Mouse (Mus musculus) CH12.LX (cell line): ENCODE data around the gene Nrxn3.

Experiments
- CHD2 ChIP-seq: IDR thresholded peaks from 2 replicates; pipeline ENCODE4 v1.6.1; 2011; ENCODE audit warnings: low read length, improper control_type of control experiment
- CTCF ChIP-seq, 2 experiments: IDR thresholded peaks in 1 of 2; conservative IDR thresholded peaks in 1 of 2; 2 replicates each; pipeline ENCODE4 v1.5.1; 2011 to 2012; ENCODE audit warnings: low read depth in 2 of 2, low read length in 2 of 2, improper control_type of control experiment in 1 of 2, inconsistent platforms in 1 of 2, mild to moderate bottlenecking in 1 of 2, moderate library complexity in 1 of 2
- E2F4 ChIP-seq: IDR thresholded peaks from 2 replicates; pipeline ENCODE4 v1.6.1; 2011; ENCODE audit warnings: low read depth, low read length, improper control_type of control experiment; ENCODE audit not compliant: insufficient replicate concordance
- EP300 ChIP-seq: IDR thresholded peaks from 2 replicates; pipeline ENCODE4 v1.6.1; 2011; ENCODE audit warnings: low read length, improper control_type of control experiment
- ETS1 ChIP-seq: conservative IDR thresholded peaks from 2 replicates; pipeline ENCODE4 v1.6.1; 2012; ENCODE audit warnings: low read depth, mild to moderate bottlenecking, inconsistent platforms, low read length, improper control_type of control experiment, moderate library complexity
- GABPA ChIP-seq: IDR thresholded peaks from 2 replicates; pipeline ENCODE4 v1.6.1; 2012; ENCODE audit warnings: low read depth, low read length, improper control_type of control experiment, inconsistent platforms; ENCODE audit not compliant: insufficient replicate concordance
- HCFC1 ChIP-seq: IDR thresholded peaks from 2 replicates; pipeline ENCODE4 v1.6.1; 2012; ENCODE audit warnings: low read depth, mild to moderate bottlenecking, inconsistent platforms, low read length, improper control_type of control experiment
- MAFK ChIP-seq: IDR thresholded peaks from 2 replicates; pipeline ENCODE4 v1.6.1; 2011; ENCODE audit warnings: low read length, improper control_type of control experiment; ENCODE audit not compliant: insufficient replicate concordance
- MXI1 ChIP-seq: IDR thresholded peaks from 2 replicates; pipeline ENCODE4 v1.6.1; 2011; ENCODE audit warnings: mild to moderate bottlenecking, low read depth, low read length, improper control_type of control experiment
- MYC ChIP-seq: IDR thresholded peaks from 2 replicates; pipeline ENCODE4 v1.6.1; 2011; ENCODE audit warnings: low read depth, mild to moderate bottlenecking, improper control_type of control experiment, low read length
- POLR2A ChIP-seq: IDR thresholded peaks from 2 replicates; pipeline ENCODE4 v1.6.1; 2011; ENCODE audit warnings: low read depth, mild to moderate bottlenecking, improper control_type of control experiment, low read length
- RCOR1 ChIP-seq: conservative IDR thresholded peaks from 2 replicates; pipeline ENCODE4 v1.6.1; 2012; ENCODE audit warnings: low read depth, mild to moderate bottlenecking, inconsistent platforms, low read length, improper control_type of control experiment
- UBTF ChIP-seq: IDR thresholded peaks from 2 replicates; pipeline ENCODE4 v1.6.1; 2012; ENCODE audit warnings: low read depth, mild to moderate bottlenecking, inconsistent platforms, low read length, improper control_type of control experiment, moderate library complexity
- ZKSCAN1 ChIP-seq: IDR thresholded peaks from 2 replicates; pipeline ENCODE4 v1.6.1; 2012; ENCODE audit warnings: low read depth, inconsistent platforms, low read length, improper control_type of control experiment, borderline replicate concordance

GRCm38 (mm10) chr12:89867124-89867523 lies 1144.4 kb downstream of the Nrxn3 start:
- no peak for TF ChIP-seq CTCF (conservative IDR thresholded peaks at IDR 0.05 in 1 of 2, IDR thresholded peaks at IDR 0.05 in 1 of 2; ENCODE audit: low read depth in 2 of 2, low read length in 2 of 2)
- TF ChIP-seq RCOR1 = no peak
- no peak for TF ChIP-seq UBTF
- TF ChIP-seq HCFC1 = no peak
- TF ChIP-seq POLR2A = no peak
- TF ChIP-seq E2F4 = no peak
- no peak for TF ChIP-seq ZKSCAN1
- TF ChIP-seq CHD2 = no peak
- no peak for TF ChIP-seq EP300
- no peak for TF ChIP-seq MXI1
- no peak for TF ChIP-seq ETS1
- TF ChIP-seq GABPA = no peak
- no peak for TF ChIP-seq MAFK
- TF ChIP-seq MYC = no peak
